Mouse (Mus musculus): Measurements from ENCODE around the gene Calm2.

Calm2 gene

GRCm38 (mm10) chr17:87458911-87459749, 12.4 kb upstream of the Calm2 start:
- no peak for DNase-seq (ENCODE audit: low spot score)

GRCm38 (mm10) chr17:87457961-87458360, 11.2 kb upstream of the Calm2 start:
- DNase-seq (ENCODE audit: low spot score), result no peak

GRCm38 (mm10) chr17:87454121-87454520, 7.4 kb upstream of the Calm2 start:
- DNase-seq (ENCODE audit: low spot score), result no peak

GRCm38 (mm10) chr17:87453336-87453735, 6.6 kb upstream of the Calm2 start:
- no peak for DNase-seq (ENCODE audit: low spot score)

GRCm38 (mm10) chr17:87448881-87449280, 2.1 kb upstream of the Calm2 start:
- DNase-seq (ENCODE audit: low spot score), result no peak

- DNase-seq (ENCODE audit: low spot score), result no peak
Observed at GRCm38 (mm10) chr17:87448339-87448738, 1.6 kb upstream of the Calm2 start.

GRCm38 (mm10) chr17:87447612-87448200, 971 bp upstream of the Calm2 start:
- DNase-seq (ENCODE audit: low spot score), result no peak

- no peak for DNase-seq (ENCODE audit: low spot score)
Observed at GRCm38 (mm10) chr17:87445917-87446766, 593 bp downstream of the Calm2 start.

- no peak for DNase-seq (ENCODE audit: low spot score)
Observed at GRCm38 (mm10) chr17:87445337-87445916, 1.3 kb downstream of the Calm2 start.

GRCm38 (mm10) chr17:87444763-87445162, 2.0 kb downstream of the Calm2 start:
- no peak for DNase-seq (ENCODE audit: low spot score)

GRCm38 (mm10) chr17:87441537-87441936, 5.2 kb downstream of the Calm2 start:
- DNase-seq (ENCODE audit: low spot score), result no peak

GRCm38 (mm10) chr17:87439441-87439840, 7.3 kb downstream of the Calm2 start:
- no peak for DNase-seq (ENCODE audit: low spot score)

GRCm38 (mm10) chr17:87433929-87434328, 12.8 kb downstream of the Calm2 start:
- DNase-seq (ENCODE audit: low spot score), result no peak

GRCm38 (mm10) chr17:87432743-87433142, 14.0 kb downstream of the Calm2 start:
- DNase-seq (ENCODE audit: low spot score), result no peak

GRCm38 (mm10) chr17:87432314-87432713, 14.4 kb downstream of the Calm2 start:
- no peak for DNase-seq (ENCODE audit: low spot score)

GRCm38 (mm10) chr17:87429431-87429830, 17.3 kb downstream of the Calm2 start:
- DNase-seq (ENCODE audit: low spot score), result no peak

- no peak for DNase-seq (ENCODE audit: low spot score)
Observed at GRCm38 (mm10) chr17:87427511-87427910, 19.2 kb downstream of the Calm2 start, which contains the start of gene Stpg4. Gene Stpg4, minus strand, starts transcription at chr17:87427741.

- no peak for DNase-seq (ENCODE audit: low spot score)
Observed at GRCm38 (mm10) chr17:87418082-87418481, 28.7 kb downstream of the Calm2 start.

GRCm38 (mm10) chr17:87406646-87407045, 40.1 kb downstream of the Calm2 start:
- no peak for DNase-seq (ENCODE audit: low spot score)

- no peak for DNase-seq (ENCODE audit: low spot score)
Observed at GRCm38 (mm10) chr17:87405576-87405975, 41.2 kb downstream of the Calm2 start.

GRCm38 (mm10) chr17:87403462-87403861, 43.3 kb downstream of the Calm2 start:
- DNase-seq (ENCODE audit: low spot score), result no peak

- no peak for DNase-seq (ENCODE audit: low spot score)
Observed at GRCm38 (mm10) chr17:87402444-87402843, 44.3 kb downstream of the Calm2 start.
